Mouse (Mus musculus): Measurements from ENCODE around the gene Dock10. TPM values are rescaled to one million over a fixed set of nuclear protein-coding genes. Genes with fewer than 3 reads are reported as not detected.

Gene Dock10
- polyA plus RNA-seq, 1 experiment from 2014 or later: 5.8 TPM

- Histone ChIP-seq H3K4me2 (no peak overlapping the region), H3K27me3 (replicated peaks) (no peaks in the 10 kb centered on the region), H3K4me3 (replicated peaks) (no peak overlapping the region), H3K4me1 (no peaks in the 10 kb centered on the region), H3K9me3 (no peaks in the 10 kb centered on the region), H3K27ac (no peak overlapping the region), H3K9ac (no peak overlapping the region), H3K36me3 (no peaks in the 10 kb centered on the region)
- no peak for ATAC-seq (ENCODE audit: insufficient read depth, low FRiP score, low read depth)
- WGBS: 79% methylated on average over 4 of the region's 4 CpGs
These were observed 262.0 kb downstream of the Dock10 start for GRCm38 (mm10) chr1:80496360-80496759.

GRCm38 (mm10) chr1:80483419-80483818, 274.9 kb downstream of the Dock10 start:
- no peaks in the 10 kb centered on the region for H3K27me3 ChIP-seq (replicated peaks)
- no peak overlapping the region for H3K27ac ChIP-seq
- no peak overlapping the region for H3K4me2 ChIP-seq
- no peaks in the 10 kb centered on the region for H3K36me3 ChIP-seq
- 67% methylated on average over 5 of the region's 5 CpGs for WGBS
- no peaks in the 10 kb centered on the region for H3K9me3 ChIP-seq
- H3K4me3 ChIP-seq (replicated peaks): no peak overlapping the region
- H3K4me1 ChIP-seq: no peaks in the 10 kb centered on the region
- H3K9ac ChIP-seq: no peak overlapping the region
- ATAC-seq (ENCODE audit: insufficient read depth, low FRiP score, low read depth): no peak

- Histone ChIP-seq H3K27ac (no peak overlapping the region), H3K9me3 (no peaks in the 10 kb centered on the region), H3K27me3 (replicated peaks) (no peaks in the 10 kb centered on the region), H3K4me3 (replicated peaks) (no peak overlapping the region), H3K9ac (no peak overlapping the region), H3K4me2 (no peak overlapping the region), H3K36me3 (no peaks in the 10 kb centered on the region), H3K4me1 (no peaks in the 10 kb centered on the region)
- WGBS: 62% methylated on average over 1 of the region's 1 CpGs
- no peak for ATAC-seq (ENCODE audit: insufficient read depth, low FRiP score, low read depth)
These were observed 283.4 kb downstream of the Dock10 start for GRCm38 (mm10) chr1:80474942-80475341.

GRCm38 (mm10) chr1:80472395-80472794, 285.9 kb downstream of the Dock10 start:
- 98% methylated on average over 1 of the region's 1 CpGs for WGBS
- H3K27me3 ChIP-seq (replicated peaks): no peaks in the 10 kb centered on the region
- no peak for ATAC-seq (ENCODE audit: insufficient read depth, low FRiP score, low read depth)
- H3K9ac ChIP-seq: no peak overlapping the region
- no peaks in the 10 kb centered on the region for H3K4me1 ChIP-seq
- H3K27ac ChIP-seq: no peak overlapping the region
- no peaks in the 10 kb centered on the region for H3K36me3 ChIP-seq
- no peaks in the 10 kb centered on the region for H3K9me3 ChIP-seq
- H3K4me2 ChIP-seq: no peak overlapping the region
- H3K4me3 ChIP-seq (replicated peaks): no peak overlapping the region

- Histone ChIP-seq H3K27ac (no peak within 1 kb of the TSS), H3K4me1 (no peaks in the 10 kb centered on the region), H3K4me2 (no peak within 1 kb of the TSS), H3K4me3 (replicated peaks) (no peak within 1 kb of the TSS), H3K27me3 (replicated peaks) (no peaks in the 10 kb centered on the region), H3K9ac (no peak within 1 kb of the TSS), H3K9me3 (no peaks in the 10 kb centered on the region), H3K36me3 (no peaks in the 10 kb centered on the region)
- WGBS: 82% methylated on average over 6 of the region's 6 CpGs
- no peak for ATAC-seq (ENCODE audit: insufficient read depth, low FRiP score, low read depth)
These were observed 297.0 kb downstream of the Dock10 start, which contains the start of gene Gm45261 for GRCm38 (mm10) chr1:80461348-80461747. Gm45261 (minus strand) TSS chr1:80461448.

GRCm38 (mm10) chr1:80459923-80460322, 298.4 kb downstream of the Dock10 start:
- Histone ChIP-seq H3K27me3 (replicated peaks) (no peaks in the 10 kb centered on the region), H3K9ac (no peak overlapping the region), H3K4me2 (no peak overlapping the region), H3K36me3 (no peaks in the 10 kb centered on the region), H3K9me3 (no peaks in the 10 kb centered on the region), H3K27ac (no peak overlapping the region), H3K4me3 (replicated peaks) (no peak overlapping the region), H3K4me1 (no peaks in the 10 kb centered on the region)
- WGBS: 84% methylated on average over 1 of the region's 1 CpGs
- ATAC-seq (ENCODE audit: insufficient read depth, low FRiP score, low read depth): no peak

- H3K9me3 ChIP-seq: no peaks in the 10 kb centered on the region
- no peak overlapping the region for H3K4me3 ChIP-seq (replicated peaks)
- H3K9ac ChIP-seq: no peak overlapping the region
- ATAC-seq (ENCODE audit: insufficient read depth, low FRiP score, low read depth): no peak
- H3K4me2 ChIP-seq: no peak overlapping the region
- H3K36me3 ChIP-seq: no peaks in the 10 kb centered on the region
- H3K27ac ChIP-seq: no peak overlapping the region
- no peaks in the 10 kb centered on the region for H3K27me3 ChIP-seq (replicated peaks)
- no peaks in the 10 kb centered on the region for H3K4me1 ChIP-seq
These were observed 298.9 kb downstream of the Dock10 start for GRCm38 (mm10) chr1:80459477-80459876.

GRCm38 (mm10) chr1:80453971-80454370, 304.4 kb downstream of the Dock10 start:
- Histone ChIP-seq H3K36me3 (no peaks in the 10 kb centered on the region), H3K27ac (no peak overlapping the region), H3K27me3 (replicated peaks) (no peaks in the 10 kb centered on the region), H3K9ac (no peak overlapping the region), H3K9me3 (no peaks in the 10 kb centered on the region), H3K4me1 (no peaks in the 10 kb centered on the region), H3K4me2 (no peak overlapping the region), H3K4me3 (replicated peaks) (no peak overlapping the region)
- WGBS: 77% methylated on average over 2 of the region's 2 CpGs
- no peak for ATAC-seq (ENCODE audit: insufficient read depth, low FRiP score, low read depth)

- no peak overlapping the region for H3K4me2 ChIP-seq
- H3K4me1 ChIP-seq: no peaks in the 10 kb centered on the region
- no peak overlapping the region for H3K9ac ChIP-seq
- ATAC-seq (ENCODE audit: insufficient read depth, low FRiP score, low read depth): no peak
- no peaks in the 10 kb centered on the region for H3K9me3 ChIP-seq
- no peak overlapping the region for H3K27ac ChIP-seq
- H3K36me3 ChIP-seq: no peaks in the 10 kb centered on the region
- H3K27me3 ChIP-seq (replicated peaks): no peaks in the 10 kb centered on the region
- H3K4me3 ChIP-seq (replicated peaks): no peak overlapping the region
- 68% methylated on average over 1 of the region's 1 CpGs for WGBS
These were observed 306.3 kb downstream of the Dock10 start for GRCm38 (mm10) chr1:80451914-80452549.
